Mouse (Mus musculus): ENCODE measurements around the gene Clk2.

DNA sequence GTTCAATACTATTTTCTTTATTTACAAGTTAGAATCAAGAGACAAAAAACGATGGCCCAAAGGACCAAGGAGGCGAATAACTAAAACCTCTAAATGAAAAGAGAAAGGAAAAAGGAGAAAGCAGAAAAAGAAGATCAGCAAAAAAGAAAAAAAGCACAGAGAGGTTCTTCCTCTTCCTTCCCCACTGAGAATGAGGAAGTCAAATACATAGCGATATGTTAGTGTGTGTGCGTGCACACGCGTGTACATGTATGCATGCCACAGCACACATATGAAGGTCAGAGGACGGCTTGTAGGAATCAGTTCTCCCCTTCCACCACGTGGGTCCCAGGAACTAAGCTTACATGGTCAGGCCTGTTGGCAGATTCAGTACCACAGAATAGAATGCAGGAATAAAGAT lies 7.6 kb upstream of the Clk2 start:
- TF ChIP-seq POLR2A (IDR thresholded peaks at IDR 0.05; ENCODE audit: extremely low read depth, insufficient read depth, low read length) (no peak), CTCF (IDR thresholded peaks at IDR 0.05; ENCODE audit: low read depth, low read length) (no peak)
